Mouse (Mus musculus): Measurements from ENCODE around the gene Ubash3a.

- TF ChIP-seq CTCF (IDR thresholded peaks at IDR 0.05; ENCODE audit: control insufficient read depth, insufficient read depth, insufficient replicate concordance, low read depth, low read length) (no peak), POLR2A (IDR thresholded peaks at IDR 0.05; ENCODE audit: control insufficient read depth, low read depth, low read length) (no peak)
These were observed 39.5 kb downstream of the Ubash3a start for GRCm38 (mm10) chr17:31247144-31247543.

All from testis, adult 2 months (tissue).